Mouse (Mus musculus) lung, postnatal 4 days (tissue): ENCODE data around the gene Fez2.

Experiments used
- DNase-seq, 2 experiments: peaks; one replicate each; pipeline ENCODE4 v3.0.0; 2021

Gene Fez2

DNA sequence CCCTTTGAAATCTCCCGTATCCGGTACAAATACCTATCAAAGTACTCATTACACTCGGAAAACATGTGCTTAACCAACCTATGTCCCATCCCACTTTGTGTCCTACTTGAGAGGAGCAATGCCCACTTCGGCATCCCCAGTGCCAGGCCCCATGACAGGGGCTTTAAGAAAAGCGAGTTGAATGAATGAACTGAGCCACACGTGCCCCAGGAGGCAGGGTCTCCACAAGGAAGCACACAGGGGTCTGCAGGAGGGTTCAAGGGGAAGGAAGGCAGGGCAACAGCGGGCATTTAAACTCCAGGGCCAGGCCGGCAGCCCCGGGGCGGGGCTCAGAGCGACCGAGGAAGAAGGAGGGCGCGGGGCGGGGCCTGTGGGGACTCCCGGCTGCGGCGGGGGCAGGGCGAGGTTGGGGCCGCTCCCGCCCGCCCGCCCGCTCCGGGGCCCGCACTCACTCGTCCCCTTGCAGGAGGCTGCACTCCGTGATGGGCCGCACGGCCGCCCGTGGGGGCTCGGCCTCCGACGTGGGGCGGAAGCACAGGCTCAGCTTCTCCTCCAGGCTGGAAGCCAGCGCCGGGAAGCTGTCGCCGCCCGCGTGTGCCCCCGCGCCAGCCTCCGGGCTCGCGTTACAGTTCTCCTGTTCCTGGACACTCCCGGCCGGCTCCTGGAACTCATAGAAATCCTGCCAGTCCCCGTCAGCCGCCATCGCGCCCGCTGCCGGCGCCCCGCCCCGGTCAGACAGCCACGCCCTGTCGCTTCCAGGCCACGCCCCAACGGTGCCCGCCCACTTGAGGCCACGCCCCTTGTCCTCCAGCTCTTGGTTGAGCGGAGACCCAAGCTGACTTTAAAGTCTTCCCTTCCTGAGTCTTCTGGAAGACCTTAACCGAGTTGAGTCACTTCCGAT lies at the start of gene Fez2:
Gene Fez2 (minus strand): TSS at position 772 of the 901 bp plus-strand sequence.
- peak; percentile 93 to 98 for DNase-seq

DNA sequence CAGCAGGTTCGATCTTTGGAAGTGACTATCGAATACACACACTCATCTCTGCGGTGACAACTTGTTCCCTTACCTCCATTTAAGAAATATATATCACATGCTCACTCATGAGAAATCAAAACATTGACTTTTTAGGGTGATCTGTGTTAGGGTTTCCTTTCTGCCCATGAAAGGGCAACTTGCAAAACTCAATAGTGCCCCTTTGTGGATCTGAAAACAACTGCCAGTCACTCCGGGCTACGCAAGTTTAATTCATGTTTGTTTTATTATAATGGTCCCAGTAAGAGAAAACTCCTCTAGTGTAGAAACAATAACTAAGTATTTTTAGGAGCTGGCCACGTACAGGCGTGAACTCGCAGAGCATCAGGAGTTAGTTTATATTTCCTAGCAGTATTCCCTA lies 47.5 kb upstream of the Fez2 start:
- no peak for DNase-seq

DNA sequence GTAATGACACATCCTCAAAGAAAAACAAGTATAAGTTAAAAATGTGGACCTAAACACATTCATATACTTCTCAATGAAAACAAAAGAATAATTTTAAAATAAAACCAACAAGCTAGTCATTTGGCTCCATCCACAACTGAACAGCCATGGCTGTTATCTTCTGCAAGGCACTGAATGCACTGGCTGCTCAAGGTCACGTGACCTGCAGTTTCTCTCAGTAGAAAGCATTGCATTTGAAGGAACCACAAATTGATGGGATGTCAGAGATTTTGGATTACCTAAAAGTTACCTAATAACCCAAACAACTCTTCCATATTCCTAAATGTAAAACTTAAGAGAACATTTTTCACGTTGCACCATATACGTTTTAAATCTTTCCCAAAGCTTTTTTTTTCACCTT lies 47.1 kb upstream of the Fez2 start:
- no peak for DNase-seq

DNA sequence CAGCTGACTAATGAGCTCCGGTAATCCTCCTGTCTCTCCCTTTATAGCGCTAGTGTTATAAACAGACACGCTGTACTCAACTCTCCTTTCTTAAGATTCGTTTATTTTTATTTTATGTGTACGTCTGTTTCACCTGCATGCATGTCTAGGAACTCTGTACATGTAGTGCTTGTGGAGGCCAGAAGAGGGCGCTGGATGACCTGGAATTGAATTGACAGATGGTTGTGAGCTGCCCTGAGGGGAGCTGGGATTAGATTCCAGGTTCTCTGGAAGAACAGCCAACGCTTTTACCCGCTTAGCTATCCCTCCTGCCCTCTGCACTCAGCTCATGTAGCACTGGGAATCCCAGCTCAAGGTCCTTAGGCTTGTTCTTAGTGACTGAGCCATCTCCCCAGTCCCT lies 42.2 kb upstream of the Fez2 start:
- no peak for DNase-seq

DNA sequence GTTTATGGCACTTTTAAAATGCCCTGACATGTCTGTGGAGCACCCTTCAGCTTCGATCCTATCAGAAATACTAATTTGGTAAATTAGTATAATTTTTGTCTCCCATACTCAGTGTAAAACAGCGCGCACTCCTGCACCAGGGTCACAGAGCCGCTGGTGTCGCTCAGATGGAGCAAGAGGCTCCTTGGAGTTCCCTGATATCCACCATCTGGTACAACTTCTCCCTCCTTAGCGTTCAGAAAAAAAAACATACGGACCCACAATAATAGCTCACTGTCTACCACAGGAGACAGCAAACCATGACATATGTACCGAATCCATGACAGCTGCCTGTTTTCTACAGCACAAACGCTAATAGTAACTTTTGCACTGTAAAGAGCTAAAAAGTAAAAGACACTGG lies 37.6 kb upstream of the Fez2 start:
- no peak for DNase-seq

DNA sequence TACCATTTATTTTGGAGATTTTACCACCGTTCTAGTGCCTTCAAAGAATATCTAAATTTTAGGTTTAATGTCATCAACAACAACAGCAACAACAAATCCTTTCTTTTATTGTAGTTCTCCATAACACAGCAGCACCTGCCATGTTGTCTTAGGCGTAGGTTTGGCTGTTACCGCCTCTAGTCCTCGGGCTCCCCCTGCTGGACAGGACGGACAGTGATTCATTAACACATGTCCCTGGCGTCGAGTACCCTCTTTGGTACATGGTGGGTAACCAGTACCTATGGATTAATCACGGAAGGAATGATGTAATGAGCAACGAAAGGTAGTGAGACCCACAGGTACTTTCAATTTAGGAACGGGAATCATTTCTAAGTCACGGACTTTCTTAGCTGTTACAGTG lies 37.2 kb upstream of the Fez2 start:
- DNase-seq, result peak; percentile 62 to 81

DNA sequence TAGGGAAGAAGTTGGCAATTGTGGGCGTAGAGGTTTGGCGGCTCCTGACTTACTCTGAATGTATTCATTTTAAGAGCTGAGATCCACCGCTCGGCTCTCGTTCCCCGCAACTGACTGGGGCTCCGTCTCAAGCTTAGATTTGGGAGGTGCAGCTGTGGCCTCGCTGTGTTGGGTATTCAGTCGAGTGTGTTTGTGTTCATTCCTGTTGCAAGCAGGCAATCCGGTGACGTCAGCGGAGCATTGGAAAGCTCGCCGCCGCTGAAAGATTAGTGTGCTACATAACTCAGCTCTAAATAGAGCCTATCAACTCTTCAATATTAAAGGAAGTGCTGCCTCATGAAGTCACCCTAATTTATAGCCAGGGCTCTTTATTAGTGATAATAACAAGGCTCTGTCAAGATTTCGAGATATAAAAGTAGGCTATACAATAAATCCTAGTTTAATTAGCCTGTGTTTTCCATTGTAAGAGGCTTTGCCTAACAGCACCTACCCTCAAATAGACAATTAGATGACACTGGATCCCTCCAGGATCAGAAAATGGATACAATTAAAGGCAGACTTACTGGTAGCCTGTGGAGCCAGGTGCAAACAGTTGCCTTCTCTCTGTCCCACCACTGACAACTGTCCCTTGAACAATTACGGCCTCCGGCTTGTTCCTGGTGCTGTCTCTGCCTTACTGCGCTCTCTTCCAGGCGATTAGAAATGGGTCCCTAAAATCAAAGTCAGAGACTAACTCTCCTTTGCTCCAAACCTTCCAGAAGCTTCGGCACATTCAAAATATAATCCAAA lies 36.4 kb upstream of the Fez2 start:
- DNase-seq, result peak in 1 of 2 experiments; percentile 27

DNA sequence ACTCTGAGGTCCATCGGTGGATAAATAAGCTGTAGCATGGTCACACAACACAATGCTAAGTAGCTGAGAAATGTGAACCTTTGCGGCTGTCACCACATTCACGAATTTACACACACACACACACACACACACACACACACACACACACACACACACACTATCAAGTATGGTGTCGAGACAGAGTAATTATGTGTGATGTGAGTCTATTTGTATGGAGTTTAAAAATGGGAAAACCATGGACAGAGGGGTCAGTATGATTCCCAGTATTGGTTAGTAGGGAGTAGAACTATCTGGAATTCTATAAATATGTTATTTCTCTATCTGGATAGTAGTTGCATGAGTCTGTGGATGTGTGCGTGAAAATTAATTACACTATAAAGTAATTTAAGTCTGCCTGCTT lies 35.6 kb upstream of the Fez2 start:
- DNase-seq, result no peak

DNA sequence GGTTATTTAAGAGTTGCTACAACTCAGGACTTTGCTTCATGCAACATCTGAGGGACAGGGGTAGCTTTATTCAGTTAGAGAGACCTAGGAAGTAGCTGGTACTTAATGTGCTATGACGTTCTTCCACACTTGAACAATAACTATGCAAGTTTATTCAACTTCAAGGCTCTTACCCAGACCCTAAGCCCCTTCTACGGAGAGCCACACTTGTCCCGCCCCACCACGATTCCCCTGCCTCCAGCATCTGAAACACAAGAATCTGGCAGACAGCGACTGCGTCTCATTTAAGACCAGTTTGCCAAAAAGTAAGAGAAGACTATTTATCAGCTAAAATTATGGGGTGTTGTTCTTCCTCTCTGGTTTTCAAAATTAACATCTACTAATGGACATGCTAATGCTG lies 33.9 kb upstream of the Fez2 start:
- DNase-seq, result peak; percentile 26 to 40

DNA sequence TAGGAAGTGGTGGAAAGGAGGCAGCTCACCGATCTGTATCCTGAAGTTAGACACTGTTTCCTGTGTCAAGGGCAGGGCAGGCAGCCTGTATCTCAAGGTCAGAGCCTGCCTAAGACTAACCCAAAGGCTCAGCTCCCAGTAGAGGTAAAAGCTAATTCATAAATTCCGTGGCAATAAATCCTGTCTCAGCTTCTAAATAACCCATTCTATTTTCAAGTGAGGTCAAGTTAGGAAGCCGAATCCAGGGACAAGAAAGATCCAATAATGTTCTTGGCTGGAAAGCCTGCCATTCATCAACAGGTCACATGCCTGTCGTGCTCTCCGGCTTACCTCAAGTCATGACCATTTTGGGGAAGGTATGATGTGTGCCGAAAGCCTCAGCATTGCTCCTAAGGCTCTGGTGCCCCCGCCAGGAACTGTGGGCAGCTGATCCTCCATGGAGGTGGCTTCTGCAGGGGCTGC lies 33.4 kb upstream of the Fez2 start:
- no peak for DNase-seq

DNA sequence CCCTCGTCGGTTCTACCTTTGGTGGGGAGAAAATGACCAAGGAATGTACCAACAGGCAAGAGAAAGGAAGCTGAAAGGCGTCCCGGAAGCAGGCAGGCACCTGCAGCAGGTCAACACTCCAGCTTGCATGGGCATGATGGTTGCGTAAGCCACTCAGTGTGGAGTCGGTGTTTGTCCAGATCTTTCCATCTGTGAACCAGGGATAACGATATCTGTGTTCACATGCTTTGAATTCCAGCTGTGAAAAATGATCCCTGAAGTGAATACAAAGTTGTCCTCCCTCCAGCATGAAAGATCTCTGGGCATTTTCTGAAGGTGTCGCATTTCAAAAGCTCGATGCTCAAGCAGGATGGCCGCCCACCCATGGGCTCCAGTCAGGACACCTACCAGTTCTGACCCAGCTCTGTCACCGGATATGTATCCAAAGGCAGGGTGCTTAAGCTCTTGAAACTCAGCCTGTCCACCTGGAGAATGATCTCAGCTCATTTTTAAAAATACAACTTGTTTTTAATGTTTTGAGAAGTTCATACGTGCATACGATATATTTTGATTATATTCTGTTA lies 31.8 kb upstream of the Fez2 start:
- no peak for DNase-seq

DNA sequence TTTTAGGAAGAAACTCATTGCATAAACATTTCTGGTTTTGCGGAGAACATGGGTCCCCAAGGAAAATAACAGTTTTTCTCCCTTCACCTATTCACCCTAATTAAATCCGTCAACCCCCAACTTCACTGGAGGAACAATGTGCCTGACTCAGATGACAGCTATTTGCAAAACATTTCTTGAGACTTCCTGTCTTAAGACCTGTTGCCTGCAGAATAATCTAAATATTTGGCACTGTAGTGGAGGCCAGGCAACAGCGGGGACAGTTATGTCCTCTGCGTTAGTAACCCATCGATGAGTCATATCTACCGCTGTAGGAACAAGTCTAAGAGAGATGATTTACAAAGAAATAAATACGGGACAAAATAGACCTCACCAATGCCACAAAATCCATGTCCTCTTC lies 26.9 kb upstream of the Fez2 start:
- DNase-seq, result no peak

DNA sequence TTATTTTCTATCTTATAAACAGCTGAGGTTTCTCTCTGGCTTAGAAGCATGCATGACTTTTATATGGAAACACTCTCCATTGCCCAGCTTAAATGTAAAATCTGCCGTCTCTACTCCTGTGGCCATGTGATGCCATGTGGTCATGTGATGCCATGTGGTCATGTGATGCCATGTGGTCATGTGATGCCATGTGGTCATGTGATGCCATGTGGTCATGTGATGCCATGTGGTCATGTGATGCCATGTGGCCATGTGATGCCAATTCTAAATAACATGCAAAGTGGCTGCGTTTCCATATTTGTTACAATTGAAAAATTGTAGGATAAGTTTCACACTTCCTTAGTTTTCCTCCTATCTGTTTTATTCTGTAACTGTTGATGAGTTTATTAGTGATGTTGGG lies 22.8 kb upstream of the Fez2 start:
- no peak for DNase-seq

DNA sequence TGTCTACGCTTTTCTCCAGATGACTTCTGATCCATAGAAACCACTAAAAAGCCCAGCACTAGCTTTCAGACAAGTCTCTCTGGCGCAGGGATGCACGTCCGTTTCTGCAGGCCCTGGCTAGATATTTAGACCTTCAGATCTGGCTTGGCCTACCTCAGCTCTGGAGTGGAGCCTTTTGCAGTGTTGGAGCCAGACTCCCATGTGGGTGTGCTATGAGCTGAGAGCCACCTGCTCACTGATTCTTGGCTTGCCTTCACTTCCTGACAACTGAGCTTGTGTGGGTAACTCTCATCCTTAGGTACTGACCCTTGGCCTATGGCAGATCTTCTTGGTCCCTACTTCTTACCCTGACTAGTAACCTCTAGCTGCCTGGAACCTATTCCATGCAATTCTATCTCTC lies 19.2 kb upstream of the Fez2 start:
- DNase-seq, result no peak

DNA sequence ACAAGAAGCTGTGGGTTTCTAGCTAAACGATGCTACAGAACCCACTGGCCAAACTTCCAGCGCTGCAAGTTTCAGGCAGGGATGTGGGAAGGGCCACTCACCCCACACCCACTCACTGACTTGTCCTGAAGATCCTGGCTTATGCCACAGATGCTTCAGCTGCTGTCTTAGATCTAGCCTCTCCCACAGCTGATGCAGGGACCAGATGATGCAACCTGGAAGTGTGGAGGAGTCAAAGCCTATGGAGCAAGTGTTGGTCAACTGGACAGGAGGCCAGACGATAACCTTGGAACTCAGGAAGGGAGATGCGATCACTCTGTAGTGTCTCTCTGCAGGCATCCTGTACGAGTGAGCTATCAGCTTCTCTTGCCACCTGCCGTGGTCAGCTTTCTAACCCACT lies 17.7 kb upstream of the Fez2 start:
- DNase-seq, result no peak

DNA sequence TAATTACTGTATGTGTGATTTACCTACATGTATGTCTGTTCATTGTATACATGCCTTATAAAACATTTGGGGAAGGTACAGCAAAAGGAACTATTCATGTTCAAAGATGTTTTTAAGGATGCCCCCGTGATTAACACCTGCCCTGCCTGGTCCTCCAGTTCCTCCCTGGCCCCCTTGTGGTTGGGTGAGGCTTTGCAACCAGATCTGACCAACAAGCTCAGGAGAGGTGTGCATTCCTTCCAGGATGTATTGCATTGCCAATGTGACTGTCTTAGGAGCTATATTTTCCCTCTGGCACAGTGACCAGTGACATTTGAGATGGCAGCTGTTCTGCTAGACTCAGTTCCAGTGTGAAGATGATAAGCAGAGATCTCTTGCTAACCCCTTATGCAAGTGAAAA lies 16.8 kb upstream of the Fez2 start:
- DNase-seq, result peak; percentile 31 to 68

DNA sequence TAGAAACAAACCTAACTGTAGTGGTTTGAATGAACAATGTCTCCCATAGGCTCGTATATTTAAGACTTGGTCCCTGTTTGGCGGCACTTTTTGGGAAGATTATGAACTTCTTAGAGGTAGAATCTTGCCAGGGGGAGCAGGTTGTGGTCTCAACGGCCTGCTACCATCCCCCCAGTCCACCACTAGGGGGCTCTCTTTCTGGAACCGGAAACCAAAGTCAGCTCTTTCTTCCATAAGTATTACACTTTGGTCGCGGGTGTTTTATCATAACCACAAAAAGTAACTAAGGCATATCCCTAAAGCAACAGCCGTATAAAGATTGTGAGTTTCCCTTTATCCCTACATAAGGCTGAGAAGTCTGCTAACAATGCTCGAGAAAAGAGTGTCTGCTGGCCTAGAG lies 12.4 kb upstream of the Fez2 start:
- DNase-seq, result no peak

DNA sequence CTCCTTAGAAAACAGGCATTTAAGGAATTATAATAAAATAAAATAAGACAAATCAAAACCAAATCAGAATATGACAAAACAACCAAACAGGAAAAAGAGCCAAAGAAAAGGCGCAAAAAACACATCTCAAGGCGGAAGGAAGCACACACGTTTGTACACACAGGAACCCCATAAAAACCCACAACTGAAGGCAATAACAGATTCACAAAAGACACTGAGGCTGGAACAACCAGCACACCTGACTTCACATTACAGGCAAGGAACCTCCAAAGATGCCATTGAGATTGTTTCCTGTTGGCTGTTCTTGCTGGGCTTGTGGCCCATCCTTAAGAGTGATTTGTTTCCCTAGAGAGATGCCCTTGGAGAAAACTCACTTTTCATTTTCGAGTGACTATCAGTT lies 11.1 kb upstream of the Fez2 start:
- DNase-seq, result no peak

DNA sequence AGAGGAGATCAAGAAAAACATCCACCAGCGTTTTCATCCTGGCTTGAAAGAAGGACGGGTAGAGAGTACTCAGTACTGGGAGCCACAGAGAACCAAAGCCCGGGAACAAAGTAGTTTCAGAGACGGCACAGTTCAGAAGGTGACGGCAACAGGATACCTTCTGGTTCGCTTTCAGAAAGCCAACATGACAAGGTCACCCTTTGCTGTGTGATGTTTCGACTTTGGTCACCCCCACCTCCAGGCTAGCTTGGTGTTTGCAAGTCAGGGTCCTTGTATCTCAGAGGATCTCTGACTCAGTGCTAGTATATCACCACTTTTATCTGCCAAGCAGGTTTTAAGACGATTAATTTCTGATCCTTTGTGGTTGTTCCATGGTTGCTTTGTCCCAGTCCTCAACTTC lies 7.1 kb upstream of the Fez2 start:
- no peak for DNase-seq

DNA sequence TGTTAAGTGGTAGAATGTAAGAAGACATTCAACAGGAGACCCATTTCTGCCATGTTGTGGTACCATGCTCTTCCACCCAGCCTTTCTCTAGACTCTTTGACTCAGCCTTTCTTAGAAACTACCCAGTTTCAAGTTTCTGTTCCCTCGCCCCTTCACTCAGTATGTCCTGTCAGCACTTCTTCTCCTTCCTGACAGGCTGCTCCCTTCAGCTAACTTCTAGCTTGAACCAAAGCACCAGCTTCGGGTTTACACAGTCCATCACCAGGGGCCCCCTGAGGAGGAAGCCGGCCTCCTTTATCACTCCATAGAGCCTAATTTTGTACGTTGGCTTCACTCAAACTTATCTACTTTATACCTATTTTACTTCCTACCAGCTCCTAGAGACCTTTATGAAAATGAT lies 1.3 kb upstream of the Fez2 start:
- DNase-seq, result no peak

DNA sequence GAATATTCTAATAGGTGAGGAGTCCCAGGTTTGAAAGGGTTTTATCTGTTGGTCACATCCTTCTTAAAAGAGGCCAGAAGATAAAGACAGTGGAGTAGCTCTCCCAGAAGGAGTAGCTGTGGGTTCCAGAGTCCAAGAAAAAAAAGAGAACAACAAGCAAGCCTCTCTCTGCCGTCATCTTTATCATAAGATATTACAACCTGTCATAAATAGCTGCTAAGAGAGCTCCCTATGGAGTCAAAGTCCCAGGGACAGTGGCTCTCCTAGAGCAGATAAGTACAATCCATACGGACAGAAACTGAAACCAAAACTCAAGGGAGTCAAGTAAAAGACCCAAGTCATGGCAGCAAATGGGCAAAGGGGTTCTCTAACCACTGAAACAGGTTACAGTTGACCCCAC lies 2.7 kb downstream of the Fez2 start:
- no peak for DNase-seq

DNA sequence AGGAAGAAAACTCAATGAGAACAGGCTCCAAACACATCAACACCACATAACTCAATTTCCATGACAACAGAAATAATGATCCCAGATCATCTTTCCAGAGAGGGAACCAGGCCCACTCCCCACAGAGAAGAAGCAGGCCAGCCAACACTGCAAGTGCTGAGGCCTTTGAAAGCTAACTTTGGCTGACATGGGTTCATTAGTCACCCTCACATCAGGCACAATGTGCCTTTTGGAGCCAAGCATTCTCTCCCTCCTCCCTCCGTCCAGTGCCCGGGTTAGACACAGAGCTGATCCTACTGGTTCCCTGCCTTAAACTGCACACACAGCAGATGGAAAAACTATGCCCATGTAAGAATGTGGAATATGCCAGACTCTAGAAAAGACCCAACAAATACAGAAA lies 8.1 kb downstream of the Fez2 start:
- no peak for DNase-seq

DNA sequence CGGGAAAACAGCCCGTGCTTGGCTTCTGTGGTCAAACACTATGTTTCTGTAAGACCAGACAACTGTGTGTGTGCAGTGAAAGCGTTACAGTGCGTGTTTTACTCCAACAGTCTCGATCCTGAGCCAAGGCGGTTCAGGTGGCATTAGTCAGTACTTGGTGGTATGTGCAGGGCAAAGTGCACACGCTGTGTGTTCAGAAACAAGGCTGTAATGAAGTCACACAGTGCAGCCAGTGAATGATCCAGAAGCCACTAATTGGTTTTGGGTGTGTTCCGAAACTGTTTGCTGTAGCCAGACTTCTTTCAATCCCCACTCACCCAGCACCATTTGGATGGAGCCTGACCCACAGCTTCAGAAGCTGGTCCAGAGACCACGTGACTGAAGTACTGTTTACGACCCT lies 9.6 kb downstream of the Fez2 start:
- DNase-seq, result no peak

DNA sequence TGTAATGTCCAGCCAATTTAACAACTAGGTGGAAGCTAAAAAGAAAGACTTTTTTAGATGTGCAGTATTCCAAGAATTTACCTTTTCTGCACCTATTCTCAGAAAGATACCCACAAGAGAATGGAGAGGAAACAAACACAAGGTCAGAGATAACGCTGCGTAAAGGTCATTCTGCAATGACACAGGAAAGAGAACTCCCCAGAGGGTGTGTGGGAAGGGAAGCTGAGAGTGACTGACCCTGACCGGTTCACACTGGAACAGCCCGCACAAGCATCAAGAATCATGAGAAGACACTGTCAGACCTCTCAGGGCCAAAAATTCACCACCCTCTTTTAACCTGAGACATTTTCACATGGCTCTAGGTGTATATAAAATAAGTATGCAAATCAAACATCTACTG lies 10.4 kb downstream of the Fez2 start:
- DNase-seq, result no peak
